Mouse (Mus musculus) embryonic fibroblast, embryonic 13.5 days (primary cell): ENCODE data around the gene 1700001O22Rik.

Experiments
- CTCF ChIP-seq: IDR thresholded peaks from 2 replicates; pipeline ENCODE4 v1.5.1; 2011; ENCODE audit warnings: mild to moderate bottlenecking, control low read depth, low read length, moderate library complexity, borderline replicate concordance; ENCODE audit not compliant: insufficient read depth
- POLR2A ChIP-seq: IDR thresholded peaks from 2 replicates; pipeline ENCODE4 v1.6.1; 2011; ENCODE audit warnings: low read depth, mild to moderate bottlenecking, control low read depth, low read length, moderate library complexity

GRCm38 (mm10) chr2:30807648-30808295 lies 4.3 kb upstream of the 1700001O22Rik start, which contains the start of gene Ntmt1:
- TF ChIP-seq CTCF = no peak
- TF ChIP-seq POLR2A = peak; percentile 94
